Mouse (Mus musculus): ENCODE data around the gene Celf2. TPM values are rescaled to one million over a fixed set of nuclear protein-coding genes. Genes with fewer than 3 reads are reported as not detected.

Celf2 gene
- total and polyA plus RNA-seq, 2 experiments from 2014 or later, result 185 to 205 TPM

DNA sequence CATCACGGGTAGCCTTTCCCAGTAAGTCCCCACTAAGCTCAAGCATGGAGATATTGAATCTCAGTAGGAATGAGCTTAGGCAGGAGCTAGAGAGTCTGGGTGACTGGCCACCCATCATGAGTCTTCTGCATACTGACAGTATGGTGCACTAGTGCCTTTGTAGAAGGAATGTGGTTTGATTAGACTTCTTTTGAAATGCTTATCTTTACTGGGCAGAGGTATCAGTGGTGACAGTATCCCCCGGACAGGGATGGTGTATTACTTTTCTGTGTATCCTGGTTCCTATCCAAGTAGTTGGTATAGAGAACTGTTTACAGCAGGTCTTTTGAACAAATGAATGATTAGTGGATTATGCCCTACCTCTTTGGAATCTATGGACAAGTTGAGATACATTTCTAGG lies 973.0 kb downstream of the Celf2 start:
- H3K4me2 ChIP-seq (ENCODE audit: low read depth), result no peak overlapping the region
- no peaks in the 10 kb centered on the region for H3K9me3 ChIP-seq (ENCODE audit: low read length)
- DNase-seq, result no peak
- H3K36me3 ChIP-seq (ENCODE audit: insufficient read depth), result peaks cover 7% of the 10 kb centered on the region
- H3K4me3 ChIP-seq (ENCODE audit: low read depth, low read length), result no peak overlapping the region
- TF ChIP-seq CTCF (IDR thresholded peaks at IDR 0.05; ENCODE audit: low read depth), result no peak
- no peak for ATAC-seq
- H3K4me1 ChIP-seq (ENCODE audit: insufficient read depth), result no peaks in the 10 kb centered on the region
- no peak overlapping the region for H3K9ac ChIP-seq
- H3K27me3 ChIP-seq (ENCODE audit: insufficient read depth, low read length), result no peaks in the 10 kb centered on the region
- WGBS, result 85% methylated on average over 2 of the region's 2 CpGs
- peak overlapping the region; percentile 47 for H3K27ac ChIP-seq (ENCODE audit: low read depth, low read length)

DNA sequence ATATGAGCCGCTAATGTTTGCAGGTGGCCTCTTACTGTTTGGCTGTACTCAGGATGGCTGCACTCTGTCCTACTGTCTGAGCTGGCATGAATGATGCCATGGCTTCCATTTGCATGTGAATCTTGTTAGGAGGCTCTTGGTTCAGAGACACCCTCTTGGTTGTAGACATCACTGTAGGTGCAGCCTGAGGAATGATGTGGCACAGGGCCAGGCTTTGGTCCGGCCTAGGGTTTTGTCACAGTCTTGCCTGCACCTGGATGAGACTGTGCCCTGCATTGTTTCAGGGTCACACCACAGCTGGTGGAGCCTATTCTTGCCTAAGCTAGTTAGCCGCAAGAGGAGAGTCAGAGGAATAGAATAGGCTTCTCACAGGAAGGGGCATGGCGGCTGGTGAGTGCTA lies 977.0 kb downstream of the Celf2 start:
- Histone ChIP-seq H3K36me3 (ENCODE audit: insufficient read depth) (no peaks in the 10 kb centered on the region), H3K4me3 (ENCODE audit: low read depth, low read length) (no peak overlapping the region), H3K4me1 (ENCODE audit: insufficient read depth) (no peaks in the 10 kb centered on the region), H3K9me3 (ENCODE audit: low read length) (no peaks in the 10 kb centered on the region), H3K4me2 (ENCODE audit: low read depth) (no peak overlapping the region), H3K27me3 (ENCODE audit: insufficient read depth, low read length) (no peaks in the 10 kb centered on the region), H3K9ac (no peak overlapping the region), H3K27ac (ENCODE audit: low read depth, low read length) (no peak overlapping the region)
- 53% methylated on average over 4 of the region's 4 CpGs for WGBS
- ATAC-seq (no peak), DNase-seq (no peak)
- no peak for TF ChIP-seq CTCF (IDR thresholded peaks at IDR 0.05; ENCODE audit: low read depth)

DNA sequence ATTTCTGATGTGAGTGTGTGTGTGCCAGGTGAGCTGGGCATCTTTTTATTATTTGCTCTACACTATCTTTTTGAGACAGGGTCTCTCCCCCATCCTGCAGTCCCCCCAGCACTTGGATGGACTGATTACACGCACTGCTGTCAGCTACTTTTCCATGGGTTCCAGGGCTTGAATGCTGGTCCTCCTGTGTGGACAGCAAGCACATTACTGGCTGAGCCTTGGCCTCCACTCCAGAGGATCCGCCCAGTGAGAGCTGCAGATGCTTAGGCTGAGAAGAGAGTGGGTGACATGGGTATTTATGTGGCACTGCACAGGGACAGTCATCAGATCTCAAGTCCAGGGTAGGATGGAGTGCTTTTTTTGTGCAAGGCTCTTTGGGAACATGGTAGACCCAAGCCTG lies 981.3 kb downstream of the Celf2 start:
- Histone ChIP-seq H3K9ac (no peak overlapping the region), H3K4me2 (ENCODE audit: low read depth) (no peak overlapping the region), H3K4me1 (ENCODE audit: insufficient read depth) (peaks cover 5% of the 10 kb centered on the region; the same call in 1 of the 2 replicates), H3K27ac (ENCODE audit: low read depth, low read length) (no peak overlapping the region), H3K36me3 (ENCODE audit: insufficient read depth) (no peaks in the 10 kb centered on the region), H3K9me3 (ENCODE audit: low read length) (no peaks in the 10 kb centered on the region), H3K27me3 (ENCODE audit: insufficient read depth, low read length) (no peaks in the 10 kb centered on the region), H3K4me3 (ENCODE audit: low read depth, low read length) (no peak overlapping the region)
- no peak for DNase-seq
- TF ChIP-seq CTCF (IDR thresholded peaks at IDR 0.05; ENCODE audit: low read depth), result no peak
- no peak for ATAC-seq
- WGBS, result 94% methylated on average over 2 of the region's 2 CpGs

DNA sequence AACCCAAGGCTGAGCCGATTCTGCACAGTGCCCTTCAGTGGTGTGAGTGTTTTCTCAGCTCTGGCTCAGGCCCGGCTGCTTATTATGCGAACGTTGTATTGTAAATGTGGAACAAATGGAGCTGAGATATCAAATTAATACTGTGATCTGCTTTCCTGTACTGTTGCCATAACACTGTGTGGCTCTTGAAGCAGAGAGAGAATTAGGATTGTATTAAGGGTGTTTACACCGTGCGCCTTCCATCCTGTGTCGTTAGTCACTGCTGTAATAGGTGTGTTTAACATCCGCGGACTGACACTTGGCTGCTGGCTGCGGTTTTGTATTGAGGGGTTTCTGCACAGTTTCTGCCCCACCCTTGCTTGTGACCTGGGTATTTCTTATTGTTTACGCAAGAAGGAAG lies 982.5 kb downstream of the Celf2 start:
- Histone ChIP-seq H3K27ac (ENCODE audit: low read depth, low read length) (no peak overlapping the region), H3K36me3 (ENCODE audit: insufficient read depth) (no peaks in the 10 kb centered on the region), H3K4me1 (ENCODE audit: insufficient read depth) (peaks cover 5% of the 10 kb centered on the region; the same call in 1 of the 2 replicates), H3K9ac (no peak overlapping the region), H3K27me3 (ENCODE audit: insufficient read depth, low read length) (no peaks in the 10 kb centered on the region), H3K4me3 (ENCODE audit: low read depth, low read length) (no peak overlapping the region), H3K4me2 (ENCODE audit: low read depth) (no peak overlapping the region), H3K9me3 (ENCODE audit: low read length) (no peaks in the 10 kb centered on the region)
- WGBS, result 58% methylated on average over 11 of the region's 11 CpGs
- DNase-seq (no peak), ATAC-seq (peak; percentile 60)
- TF ChIP-seq CTCF (IDR thresholded peaks at IDR 0.05; ENCODE audit: low read depth), result no peak

DNA sequence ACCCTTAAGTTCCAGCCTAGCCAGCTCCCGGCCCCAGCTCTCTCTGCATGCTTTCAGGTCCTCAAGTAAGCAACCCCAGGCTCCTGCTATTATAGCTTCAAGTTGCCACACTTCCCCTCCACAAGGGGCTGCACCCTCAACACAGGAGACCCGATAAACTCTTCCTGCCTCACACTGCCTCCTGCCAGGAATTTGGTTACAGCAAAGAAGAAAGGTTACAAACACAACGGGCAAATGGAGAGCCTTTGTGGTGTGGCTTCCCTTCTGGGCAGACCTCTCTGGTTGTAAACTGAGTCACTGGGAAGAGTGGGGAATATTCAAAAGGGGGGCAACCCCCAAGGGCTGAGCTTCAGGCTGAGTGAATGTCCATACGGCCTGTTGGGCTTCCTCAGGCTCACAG lies 983.1 kb downstream of the Celf2 start:
- TF ChIP-seq CTCF (IDR thresholded peaks at IDR 0.05; ENCODE audit: low read depth), result 0 out of 2 replicates have a peak, but pooled peaks have one; percentile 5
- no peaks in the 10 kb centered on the region for H3K9me3 ChIP-seq (ENCODE audit: low read length)
- H3K27me3 ChIP-seq (ENCODE audit: insufficient read depth, low read length), result no peaks in the 10 kb centered on the region
- no peak overlapping the region for H3K27ac ChIP-seq (ENCODE audit: low read depth, low read length)
- H3K36me3 ChIP-seq (ENCODE audit: insufficient read depth), result no peaks in the 10 kb centered on the region
- H3K4me2 ChIP-seq (ENCODE audit: low read depth), result no peak overlapping the region
- 56% methylated on average over 4 of the region's 4 CpGs for WGBS
- H3K9ac ChIP-seq, result no peak overlapping the region
- H3K4me3 ChIP-seq (ENCODE audit: low read depth, low read length), result no peak overlapping the region
- DNase-seq (no peak), ATAC-seq (no peak)
- peaks cover 5% of the 10 kb centered on the region; the same call in 1 of the 2 replicates for H3K4me1 ChIP-seq (ENCODE audit: insufficient read depth)

DNA sequence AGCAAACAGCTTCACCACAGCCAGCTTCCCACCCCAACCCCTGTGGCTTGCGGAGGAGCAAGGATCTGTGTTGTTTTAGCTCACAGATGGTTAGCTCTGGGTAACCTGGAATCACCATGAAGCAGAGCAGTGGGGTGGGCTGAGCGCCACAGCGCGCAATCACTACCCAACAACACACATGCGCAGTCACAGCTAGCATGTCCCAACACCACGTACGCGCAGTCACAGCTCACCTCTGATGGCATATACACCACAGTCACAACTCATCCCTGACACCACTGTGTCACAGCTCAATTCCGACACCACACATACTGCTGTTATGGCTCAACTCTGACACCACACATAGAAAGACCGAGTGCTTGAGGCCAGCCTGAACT lies 985.5 kb downstream of the Celf2 start:
- H3K9me3 ChIP-seq (ENCODE audit: low read length), result no peaks in the 10 kb centered on the region
- ATAC-seq (peak; percentile 55), DNase-seq (peak; percentile 23)
- no peaks in the 10 kb centered on the region for H3K36me3 ChIP-seq (ENCODE audit: insufficient read depth)
- no peak overlapping the region for H3K4me3 ChIP-seq (ENCODE audit: low read depth, low read length)
- H3K9ac ChIP-seq, result no peak overlapping the region
- no peaks in the 10 kb centered on the region for H3K27me3 ChIP-seq (ENCODE audit: insufficient read depth, low read length)
- H3K4me1 ChIP-seq (ENCODE audit: insufficient read depth), result peaks cover 5% of the 10 kb centered on the region; the same call in 1 of the 2 replicates
- no peak for TF ChIP-seq CTCF (IDR thresholded peaks at IDR 0.05; ENCODE audit: low read depth)
- H3K4me2 ChIP-seq (ENCODE audit: low read depth), result no peak overlapping the region
- peak overlapping the region; percentile 22; the same call in 1 of the 2 replicates for H3K27ac ChIP-seq (ENCODE audit: low read depth, low read length)
- 94% methylated on average over 10 of the region's 10 CpGs for WGBS

DNA sequence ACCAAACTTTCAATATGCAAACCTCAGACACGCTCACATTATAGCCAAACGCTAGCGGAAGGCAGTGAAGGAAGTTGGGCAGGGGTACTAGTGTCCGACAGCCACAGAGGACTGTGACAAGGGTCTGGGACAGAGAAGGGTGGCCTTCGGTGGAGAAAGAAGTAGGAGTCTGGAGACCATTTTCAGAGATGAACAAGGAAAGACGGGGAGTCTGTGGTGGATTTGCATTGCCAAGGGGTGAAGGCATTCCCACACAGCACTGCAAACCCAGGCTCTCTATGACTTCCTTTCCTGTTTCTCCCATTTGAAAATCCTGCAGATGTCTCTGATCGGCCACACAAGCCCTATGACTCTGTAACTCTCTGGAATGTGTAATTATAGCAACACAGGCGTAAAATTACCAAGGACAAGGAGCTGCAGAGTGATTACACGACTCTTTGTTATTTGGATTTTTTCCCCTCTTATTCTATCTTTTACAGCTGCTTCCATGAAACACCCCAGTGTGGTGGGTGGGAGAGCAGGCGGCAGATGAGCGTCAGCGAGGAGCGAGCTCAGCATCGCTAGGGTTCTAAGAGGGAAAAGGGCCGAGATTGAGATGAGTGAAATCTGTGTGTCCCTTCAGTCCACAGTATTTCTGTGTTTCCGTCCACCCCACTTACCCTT lies 986.0 kb downstream of the Celf2 start:
- ATAC-seq (peak; percentile 61), DNase-seq (peak; percentile 17)
- Histone ChIP-seq H3K36me3 (ENCODE audit: insufficient read depth) (no peaks in the 10 kb centered on the region), H3K27ac (ENCODE audit: low read depth, low read length) (peak overlapping the region; percentile 22; the same call in 1 of the 2 replicates), H3K9ac (no peak overlapping the region), H3K4me3 (ENCODE audit: low read depth, low read length) (no peak overlapping the region), H3K27me3 (ENCODE audit: insufficient read depth, low read length) (no peaks in the 10 kb centered on the region), H3K4me1 (ENCODE audit: insufficient read depth) (peaks cover 5% of the 10 kb centered on the region; the same call in 1 of the 2 replicates), H3K4me2 (ENCODE audit: low read depth) (no peak overlapping the region), H3K9me3 (ENCODE audit: low read length) (no peaks in the 10 kb centered on the region)
- TF ChIP-seq CTCF (IDR thresholded peaks at IDR 0.05; ENCODE audit: low read depth), result no peak
- 75% methylated on average over 16 of the region's 16 CpGs for WGBS
